Mouse (Mus musculus) midbrain, embryonic 14.5 days (tissue): ENCODE measurements around the gene Mob3b. TPM values are rescaled to one million over a fixed set of nuclear protein-coding genes. Genes with fewer than 3 reads are reported as not detected.

Experiments used
- ATAC-seq: fragments of 200-750 bp; cut with Nextera tagmentation; 2 replicates; pipeline ENCODE4 v1.8.0; 2017; ENCODE audit warnings: moderate number of reproducible peaks, moderate library complexity; ENCODE audit not compliant: low FRiP score, low TSS enrichment
- DNase-seq: peaks from one replicate; pipeline ENCODE4 v3.0.0-alpha.2; 2015
- H3K27ac ChIP-seq: fragments of 300-500 bp; sonication (generic); replicated peaks from 2 replicates; pipeline ENCODE4 v1.5.1; 2014; ENCODE audit warnings: mild to moderate bottlenecking, low read depth, low read length, moderate library complexity
- H3K27me3 ChIP-seq: fragments of 300-500 bp; sonication (generic); 2 replicates; pipeline ENCODE4 v1.6.1; 2014; ENCODE audit warnings: low read length, control low read depth, mixed read lengths; ENCODE audit not compliant: control insufficient read depth, insufficient read depth
- H3K36me3 ChIP-seq: fragments of 300-500 bp; sonication (generic); 2 replicates; pipeline ENCODE4 v1.6.1; 2014; ENCODE audit warnings: low read length, control low read depth; ENCODE audit not compliant: control insufficient read depth, insufficient read depth
- H3K4me1 ChIP-seq: fragments of 300-500 bp; sonication (generic); 2 replicates; pipeline ENCODE4 v1.6.1; 2014; ENCODE audit warnings: mild to moderate bottlenecking, antibody characterized with exemption, low read length, control low read depth; ENCODE audit not compliant: control insufficient read depth, insufficient read depth
- H3K4me2 ChIP-seq: fragments of 300-500 bp; sonication (generic); 2 replicates; pipeline ENCODE4 v1.6.1; 2014; ENCODE audit warnings: mild to moderate bottlenecking, low read length, moderate library complexity
- H3K4me3 ChIP-seq: fragments of 300-500 bp; sonication (generic); replicated peaks from 2 replicates; pipeline ENCODE4 v1.5.1; 2014; ENCODE audit warnings: low read depth, low read length
- H3K9ac ChIP-seq: fragments of 300-500 bp; sonication (generic); replicated peaks from 2 replicates; pipeline ENCODE4 v1.6.1; 2014; ENCODE audit warnings: mild to moderate bottlenecking, low read length, moderate library complexity
- H3K9me3 ChIP-seq: fragments of 300-500 bp; sonication (generic); 2 replicates; pipeline ENCODE4 v1.6.1; 2016; ENCODE audit warnings: low read length, control low read depth, mixed read lengths; ENCODE audit not compliant: control insufficient read depth
- WGBS: fragments of 180-500 bp; shearing (Covaris S2); extraction: QIAGEN DNeasy Blood & Tissue Kit; methylation state at CpG from one replicate; pipeline ENCODE4 v1.1.7; 2014; 5-methylcytosine and 5-hydroxymethylcytosine counted together
- polyA plus RNA-seq: library from polyadenylated mRNA; unstranded; fragments of >200 nt; fragmentation: Nextera tagmentation; extraction: Ambion mirVana; gene quantifications from 2 replicates; pipeline ENCODE4 v1.2.1, GENCODE M21; 2014

Mob3b gene
- polyA plus RNA-seq, 1 experiment from 2014 or later: 5.5 TPM

- ATAC-seq (no peak), DNase-seq (no peak)
- WGBS: 94% methylated on average over 4 of the region's 4 CpGs
- Histone ChIP-seq H3K27ac (0 out of 2 replicates have a peak overlapping the region, but pooled peaks have one; percentile 5), H3K9ac (no peak overlapping the region), H3K27me3 (no peaks in the 10 kb centered on the region), H3K9me3 (no peaks in the 10 kb centered on the region), H3K4me2 (no peak overlapping the region), H3K36me3 (no peaks in the 10 kb centered on the region), H3K4me3 (no peak overlapping the region), H3K4me1 (peaks cover 4% of the 10 kb centered on the region; the same call in 1 of the 2 replicates)
Observed at GRCm38 (mm10) chr4:34976916-34977702, 180.2 kb downstream of the Mob3b start.

GRCm38 (mm10) chr4:34976331-34976778, 180.9 kb downstream of the Mob3b start:
- no peak for ATAC-seq
- no peaks in the 10 kb centered on the region for H3K9me3 ChIP-seq
- H3K4me3 ChIP-seq: no peak overlapping the region
- DNase-seq: peak; percentile 36
- no peaks in the 10 kb centered on the region for H3K27me3 ChIP-seq
- no peaks in the 10 kb centered on the region for H3K36me3 ChIP-seq
- H3K4me2 ChIP-seq: no peak overlapping the region
- peaks cover 1% of the 10 kb centered on the region; the same call in 1 of the 2 replicates for H3K4me1 ChIP-seq
- 0 out of 2 replicates have a peak overlapping the region, but pooled peaks have one; percentile 5 for H3K27ac ChIP-seq
- WGBS: 84% methylated on average over 13 of the region's 13 CpGs
- no peak overlapping the region for H3K9ac ChIP-seq

- 94% methylated on average over 5 of the region's 5 CpGs for WGBS
- ATAC-seq: no peak
- H3K4me2 ChIP-seq: no peak overlapping the region
Observed at GRCm38 (mm10) chr4:34974795-34975194, 182.5 kb downstream of the Mob3b start.

GRCm38 (mm10) chr4:34967541-34967940, 189.7 kb downstream of the Mob3b start:
- Histone ChIP-seq H3K27me3 (no peaks in the 10 kb centered on the region), H3K9me3 (no peaks in the 10 kb centered on the region), H3K36me3 (no peaks in the 10 kb centered on the region), H3K4me1 (no peaks in the 10 kb centered on the region), H3K4me2 (no peak overlapping the region), H3K27ac (no peak overlapping the region), H3K9ac (no peak overlapping the region), H3K4me3 (no peak overlapping the region)
- ATAC-seq (no peak), DNase-seq (no peak)
- 90% methylated on average over 6 of the region's 6 CpGs for WGBS

More at GRCm38 (mm10) chr4:34974795-34975194, 182.5 kb downstream of the Mob3b start:
- Histone ChIP-seq H3K27ac (no peak overlapping the region), H3K4me3 (no peak overlapping the region), H3K4me1 (no peaks in the 10 kb centered on the region), H3K9ac (no peak overlapping the region), H3K9me3 (no peaks in the 10 kb centered on the region), H3K27me3 (no peaks in the 10 kb centered on the region), H3K36me3 (no peaks in the 10 kb centered on the region)
- no peak for DNase-seq

- Histone ChIP-seq H3K4me2 (no peak overlapping the region), H3K27ac (no peak overlapping the region), H3K36me3 (no peaks in the 10 kb centered on the region), H3K27me3 (no peaks in the 10 kb centered on the region), H3K4me3 (no peak overlapping the region), H3K9ac (no peak overlapping the region), H3K4me1 (no peaks in the 10 kb centered on the region), H3K9me3 (no peaks in the 10 kb centered on the region)
- WGBS: 89% methylated on average over 8 of the region's 8 CpGs
- DNase-seq (no peak), ATAC-seq (no peak)
Observed at GRCm38 (mm10) chr4:34966336-34966957, 190.8 kb downstream of the Mob3b start.

GRCm38 (mm10) chr4:34964906-34965305, 192.4 kb downstream of the Mob3b start:
- no peak for ATAC-seq
- DNase-seq: no peak
- Histone ChIP-seq H3K9ac (no peak overlapping the region), H3K4me2 (no peak overlapping the region), H3K27me3 (no peaks in the 10 kb centered on the region), H3K36me3 (no peaks in the 10 kb centered on the region), H3K4me3 (no peak overlapping the region), H3K9me3 (no peaks in the 10 kb centered on the region), H3K27ac (no peak overlapping the region), H3K4me1 (no peaks in the 10 kb centered on the region)
- 65% methylated on average over 10 of the region's 10 CpGs for WGBS

- no peak overlapping the region for H3K4me3 ChIP-seq
- ATAC-seq (no peak), DNase-seq (no peak)
- WGBS: 91% methylated on average over 13 of the region's 13 CpGs
- no peaks in the 10 kb centered on the region for H3K4me1 ChIP-seq
- H3K27me3 ChIP-seq: no peaks in the 10 kb centered on the region
- H3K9ac ChIP-seq: no peak overlapping the region
- no peak overlapping the region for H3K27ac ChIP-seq
- H3K36me3 ChIP-seq: no peaks in the 10 kb centered on the region
- H3K9me3 ChIP-seq: no peaks in the 10 kb centered on the region
- H3K4me2 ChIP-seq: no peak overlapping the region
Observed at GRCm38 (mm10) chr4:34963999-34964398, 193.3 kb downstream of the Mob3b start.

- Histone ChIP-seq H3K4me3 (no peak overlapping the region), H3K36me3 (no peaks in the 10 kb centered on the region), H3K4me1 (no peaks in the 10 kb centered on the region), H3K27ac (no peak overlapping the region), H3K27me3 (no peaks in the 10 kb centered on the region), H3K9me3 (no peaks in the 10 kb centered on the region), H3K9ac (no peak overlapping the region), H3K4me2 (no peak overlapping the region)
- ATAC-seq: no peak
- DNase-seq: peak; percentile 68
- 80% methylated on average over 15 of the region's 15 CpGs for WGBS
Observed at GRCm38 (mm10) chr4:34960781-34961560, 196.3 kb downstream of the Mob3b start.
